Mouse (Mus musculus) cerebellum, postnatal 14 days (tissue): ENCODE data around the gene Fndc3a.
A peak's percentile ranks its signal among the peaks of the same experiment; 100 is the strongest.

Experiments
- DNase-seq, 2 experiments: peaks; one replicate each; pipeline ENCODE4 v3.0.0; 2021; ENCODE audit warnings: mixed read lengths in 2 of 2

The Fndc3a gene

DNA sequence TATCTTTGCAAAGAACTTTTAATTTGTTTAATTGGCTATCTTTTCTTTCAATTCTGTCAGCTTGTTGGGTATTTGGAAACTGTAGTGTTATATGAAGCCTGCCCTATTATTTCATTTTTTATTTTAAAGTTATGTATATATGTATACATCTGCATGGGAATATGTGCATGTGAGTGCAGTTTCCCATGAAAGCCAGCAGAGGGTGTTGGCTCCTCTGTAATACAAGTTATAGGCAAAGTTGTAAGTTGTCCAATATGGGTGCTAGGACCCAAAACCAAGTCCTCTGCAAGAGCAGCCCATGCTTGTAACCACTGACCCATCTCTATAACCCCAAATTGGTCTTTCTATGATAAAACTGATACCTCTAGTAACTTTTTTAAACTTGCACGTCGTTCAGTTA lies 38.8 kb downstream of the Fndc3a start:
- DNase-seq = no peak

DNA sequence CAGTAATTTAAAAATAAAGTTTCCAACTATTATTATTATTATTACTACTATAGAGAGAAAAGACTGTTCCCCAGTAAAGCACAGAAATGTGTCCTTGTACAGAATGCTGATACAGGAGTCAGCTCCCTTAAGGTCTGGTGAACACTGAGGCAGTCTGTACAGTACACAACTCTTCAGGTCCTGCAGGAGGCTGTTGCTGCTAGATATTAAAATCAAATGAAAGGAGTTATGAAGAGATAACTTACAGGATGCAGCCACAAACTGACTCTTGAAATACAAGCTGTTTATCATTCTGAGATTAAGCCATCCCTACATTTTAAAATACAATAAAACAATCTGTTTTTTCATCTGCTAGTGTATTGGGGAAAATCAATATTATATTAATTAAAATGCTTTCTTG lies 60.5 kb downstream of the Fndc3a start:
- DNase-seq = no peak

DNA sequence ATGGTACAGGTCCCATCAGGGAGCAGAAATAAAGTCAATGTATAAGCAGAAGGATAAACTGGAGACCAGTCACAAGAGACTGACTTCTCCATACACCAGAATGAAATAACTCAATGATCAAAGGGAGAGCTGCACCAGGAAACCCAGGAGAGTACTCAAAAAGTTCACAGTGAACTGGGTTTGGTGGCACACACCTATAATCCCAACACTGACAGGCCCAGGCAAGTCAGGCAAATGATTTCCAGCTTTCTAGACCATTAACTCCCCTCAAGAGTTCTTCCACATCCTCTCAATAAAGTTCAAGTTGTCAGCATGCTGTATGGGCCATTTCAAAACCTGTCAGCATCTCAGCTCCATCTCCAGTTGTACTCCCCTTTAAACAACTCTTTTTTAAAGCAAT lies 64.3 kb downstream of the Fndc3a start:
- DNase-seq = no peak

- DNase-seq = no peak
Observed at GRCm38 (mm10) chr14:72644620-72645019, 65.2 kb downstream of the Fndc3a start.

DNA sequence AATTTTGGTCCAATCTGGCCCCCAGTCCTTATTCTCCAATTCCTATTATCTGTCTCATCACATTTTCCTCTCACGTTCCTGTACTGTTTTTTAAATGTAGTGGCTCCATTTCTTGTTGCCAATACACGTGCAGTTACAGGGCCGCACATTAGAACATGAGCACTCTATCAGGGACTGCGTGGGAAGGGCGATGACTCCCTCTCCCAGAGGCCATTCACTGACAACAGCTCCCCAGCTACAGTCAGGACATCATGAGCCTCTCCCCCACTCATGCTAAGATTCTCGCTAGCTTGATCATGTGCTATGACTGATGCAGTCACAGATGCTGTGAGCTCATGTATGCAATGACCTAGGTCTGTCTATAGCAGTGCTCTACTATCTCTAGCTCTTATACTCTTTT lies 71.3 kb downstream of the Fndc3a start:
- no peak for DNase-seq

DNA sequence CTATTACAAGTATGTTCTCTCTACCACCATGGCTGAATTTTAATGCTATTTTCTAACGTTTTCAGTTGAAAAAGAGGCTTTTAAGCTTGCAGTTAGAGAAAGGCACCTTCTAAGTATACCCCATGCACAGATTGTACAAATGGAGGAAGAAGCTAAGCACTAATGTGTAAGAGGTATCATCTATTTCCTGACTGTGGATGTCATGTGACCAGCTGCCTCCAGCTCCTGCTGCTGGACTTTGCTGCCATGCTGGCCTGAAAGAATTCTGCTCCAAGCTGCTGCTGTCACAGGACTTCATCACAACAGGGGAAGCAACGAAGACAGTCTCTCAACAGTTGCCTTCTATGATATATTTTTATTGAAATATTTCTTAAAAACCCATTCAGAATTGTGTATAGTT lies 76.2 kb downstream of the Fndc3a start:
- DNase-seq = no peak

DNA sequence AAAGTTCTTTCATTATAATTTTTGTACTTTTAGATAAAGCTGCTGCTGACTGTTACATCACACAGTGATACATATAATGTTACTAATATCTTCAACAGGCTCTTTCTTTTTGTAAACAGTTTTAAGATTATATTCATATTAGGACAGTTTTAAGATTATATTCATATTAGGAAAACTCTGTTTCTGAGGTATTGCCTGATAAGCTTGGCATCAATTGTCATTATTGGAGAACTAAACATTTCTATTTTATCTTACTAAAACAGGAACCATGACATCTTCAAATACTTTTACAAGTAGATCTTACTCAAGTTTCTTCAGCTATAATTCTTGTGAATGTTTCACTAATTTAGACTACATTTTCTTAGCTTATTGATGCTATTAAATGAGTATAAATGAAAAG lies 84.4 kb downstream of the Fndc3a start:
- no peak for DNase-seq

DNA sequence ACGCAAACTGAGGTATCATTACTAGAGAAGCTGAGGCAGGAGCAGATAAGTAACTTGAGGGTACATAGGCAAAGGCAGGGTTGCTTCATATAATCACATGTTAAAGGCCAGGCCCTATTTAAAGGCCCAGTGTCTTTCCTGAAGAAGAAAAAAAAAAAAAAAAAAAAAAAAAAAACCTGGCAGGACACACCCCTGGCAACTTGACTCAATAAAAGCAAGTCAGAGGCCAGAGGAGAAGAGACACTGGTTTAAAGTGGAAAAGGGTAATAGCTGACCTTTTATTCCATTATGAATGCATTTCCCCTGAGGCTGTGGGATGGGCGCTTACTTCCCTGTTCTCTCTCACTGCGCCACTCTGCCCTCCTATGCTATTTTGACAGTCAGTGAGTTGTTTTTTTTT lies 105.7 kb downstream of the Fndc3a start:
- DNase-seq = no peak

DNA sequence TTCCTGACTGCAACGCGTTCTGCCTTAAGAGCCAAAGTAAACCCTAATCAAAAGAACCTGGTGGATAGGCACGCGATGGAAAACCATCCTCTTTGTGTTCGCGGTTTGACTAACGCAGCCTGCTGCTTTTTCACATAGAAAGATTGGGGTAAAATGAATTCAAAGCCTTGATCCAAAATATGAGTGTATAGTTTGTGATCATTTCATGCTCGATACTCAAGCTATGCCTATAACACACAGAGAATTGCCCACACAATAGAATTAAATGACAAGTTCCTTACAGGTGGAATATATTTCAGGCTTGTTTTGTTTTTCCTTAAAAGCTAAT lies 106.6 kb downstream of the Fndc3a start:
- DNase-seq = no peak

DNA sequence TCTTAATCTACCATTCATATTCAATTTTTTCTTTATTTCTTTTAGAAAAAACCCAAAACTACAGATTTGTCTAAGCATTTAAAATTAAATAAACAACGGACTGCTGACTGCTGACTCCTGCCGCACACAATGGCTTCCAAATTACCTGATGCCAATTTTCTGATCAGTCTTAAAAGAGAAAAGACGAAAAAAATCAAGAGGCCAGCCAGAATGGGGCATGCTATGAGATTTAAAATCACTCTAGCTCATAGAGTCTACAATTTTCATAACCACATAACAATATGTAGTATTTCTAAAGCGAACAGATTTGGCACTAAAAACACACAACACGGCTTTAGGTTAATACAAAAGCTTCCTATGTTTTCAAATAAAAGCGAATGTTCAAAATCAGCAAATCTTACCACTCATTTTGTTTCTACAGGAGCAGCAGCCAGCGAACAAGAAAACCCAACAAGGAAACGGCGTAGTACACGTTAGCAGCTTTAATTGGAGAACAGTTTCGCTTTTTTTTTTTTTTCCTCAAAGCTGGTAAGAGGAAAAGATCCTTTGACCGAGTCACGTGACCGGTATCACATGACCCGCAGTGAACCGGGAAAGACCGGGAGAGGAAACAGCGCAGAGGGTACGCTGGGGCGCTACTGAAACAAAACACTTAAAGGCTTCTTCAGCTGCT lies 107.1 kb downstream of the Fndc3a start:
- DNase-seq = peak; percentile 92 to 94

GRCm38 (mm10) chr14:72601381-72602305 lies 108.2 kb downstream of the Fndc3a start:
- DNase-seq = no peak

DNA sequence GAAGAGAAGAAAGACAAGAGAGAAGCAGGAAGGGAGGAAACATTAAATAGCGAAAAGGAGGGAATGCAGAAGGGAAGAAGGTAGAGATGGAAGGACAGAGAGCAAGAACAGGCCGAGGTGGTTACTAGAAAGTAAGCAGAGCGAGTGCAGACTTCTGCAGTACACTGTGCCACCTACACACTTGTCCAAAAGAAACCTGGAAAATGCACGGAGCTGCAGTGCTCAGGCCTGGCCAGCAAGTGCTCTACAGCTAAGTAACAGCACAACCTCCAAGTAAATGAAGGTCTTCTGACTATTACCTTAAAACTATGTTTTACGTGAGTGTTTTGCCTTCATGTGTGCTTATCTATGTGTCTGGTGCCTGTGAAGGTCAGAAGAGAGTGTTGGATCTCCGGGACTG lies 109.4 kb downstream of the Fndc3a start:
- no peak for DNase-seq

DNA sequence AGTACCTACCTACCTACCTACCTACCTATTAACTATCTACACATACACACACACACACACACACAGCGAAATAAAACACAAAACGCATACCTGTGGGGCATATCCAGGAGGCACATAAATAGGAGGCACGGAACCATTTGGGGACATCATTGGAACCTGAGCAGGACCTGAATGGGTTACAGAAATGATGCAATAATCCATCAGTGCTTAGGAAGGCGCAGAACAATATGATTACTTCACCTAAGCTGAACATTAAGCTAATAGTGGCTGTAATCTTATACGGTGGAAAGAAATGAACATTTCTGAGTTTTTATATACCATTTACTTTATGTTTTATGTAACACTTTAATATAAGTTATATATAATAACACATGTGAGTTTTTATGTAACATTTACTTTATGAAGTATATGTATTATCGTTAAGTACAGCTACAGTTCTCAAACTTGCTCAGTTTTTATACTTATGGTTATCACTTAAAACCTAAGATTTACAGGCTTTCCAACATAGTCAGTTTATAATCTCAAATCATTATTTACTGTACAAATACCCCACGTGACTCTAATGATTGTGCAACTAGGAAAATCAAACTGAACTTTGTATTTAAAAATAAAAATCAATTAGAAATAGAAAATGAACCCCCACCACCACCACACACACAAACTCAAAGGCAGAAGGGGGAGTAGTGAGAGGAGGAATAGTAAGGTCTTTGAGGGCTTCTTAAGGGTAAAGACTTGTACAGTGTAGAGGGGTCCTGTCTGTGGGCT lies 110.6 kb downstream of the Fndc3a start:
- DNase-seq = no peak

DNA sequence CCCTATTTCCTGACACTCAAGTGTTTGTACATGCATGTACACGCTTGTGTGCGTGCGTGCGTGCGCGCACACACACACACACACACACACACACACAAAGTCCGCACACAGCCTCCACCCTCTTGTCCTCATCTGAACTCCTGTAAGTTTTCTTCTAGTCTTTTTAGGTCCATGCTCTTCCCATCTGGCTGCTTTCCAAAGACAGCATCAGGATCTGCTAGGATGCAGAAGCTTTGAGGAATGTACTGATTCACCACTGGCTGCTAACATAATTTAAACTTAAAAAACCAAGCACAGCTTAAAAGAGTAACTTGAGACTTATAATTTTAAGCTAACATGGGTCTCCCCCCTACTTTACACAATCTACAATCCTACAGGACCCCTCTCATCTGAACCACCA lies 115.6 kb downstream of the Fndc3a start:
- DNase-seq = no peak

DNA sequence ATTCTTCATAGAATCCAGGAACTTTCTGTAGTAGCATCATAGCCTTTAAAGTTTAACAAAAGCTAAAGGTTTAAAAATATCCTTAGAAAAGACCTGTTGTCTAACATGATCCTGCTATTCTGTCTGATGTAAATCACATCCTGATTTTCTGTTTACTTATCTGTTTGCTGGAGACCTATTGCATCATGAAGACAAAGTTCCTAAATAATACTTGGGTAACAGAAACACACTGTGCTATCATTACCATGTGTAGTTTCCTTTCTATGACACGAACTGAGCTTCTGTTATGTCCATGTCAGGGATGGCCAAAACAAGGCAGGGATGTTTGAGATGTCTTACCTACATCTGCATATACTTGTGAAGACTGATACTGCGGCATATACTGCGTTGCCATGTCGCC lies 120.4 kb downstream of the Fndc3a start:
- DNase-seq = no peak

- DNase-seq = no peak
Observed at GRCm38 (mm10) chr14:72582979-72583378, 126.8 kb downstream of the Fndc3a start.

DNA sequence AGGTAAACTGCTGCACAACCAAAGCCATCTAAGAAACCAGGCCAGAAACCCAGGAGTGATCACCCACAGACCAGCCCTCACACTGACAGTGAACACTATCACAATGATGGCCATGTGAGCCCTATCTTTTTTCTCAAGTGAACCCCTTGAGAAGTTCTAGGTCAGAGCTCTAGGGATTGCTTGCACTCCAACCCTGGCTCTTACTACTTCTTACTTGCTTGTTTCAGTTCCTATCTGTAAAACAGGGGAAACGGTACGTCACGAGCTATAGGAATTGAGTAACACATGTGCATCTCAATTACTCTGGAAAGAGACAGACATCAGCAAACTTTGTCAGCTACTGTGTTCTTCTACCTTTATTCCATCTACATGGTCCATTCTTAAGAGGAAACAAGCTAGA lies 128.8 kb downstream of the Fndc3a start:
- DNase-seq = no peak

DNA sequence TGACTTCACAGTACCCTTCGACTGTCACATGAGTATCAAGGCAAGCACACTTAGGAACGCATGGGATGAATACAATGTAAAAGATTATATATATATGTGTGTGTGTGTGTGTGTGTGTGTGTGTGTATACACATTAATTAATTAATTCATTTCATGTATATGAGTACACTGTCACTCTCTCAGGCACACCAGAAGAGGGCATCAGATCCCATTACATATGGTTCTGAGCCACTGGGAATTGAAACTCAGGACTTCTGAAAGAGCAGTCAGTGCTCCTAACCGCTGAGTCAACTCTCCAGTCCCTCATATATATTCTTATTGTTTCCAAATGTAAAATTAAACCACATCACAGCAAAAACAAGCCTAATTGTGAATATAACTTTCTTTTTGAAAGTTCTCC lies 133.5 kb downstream of the Fndc3a start:
- DNase-seq = no peak

GRCm38 (mm10) chr14:72563941-72564340 lies 145.9 kb downstream of the Fndc3a start:
- DNase-seq = no peak

- DNase-seq = no peak
Observed at GRCm38 (mm10) chr14:72558795-72559194, 151.0 kb downstream of the Fndc3a start.

DNA sequence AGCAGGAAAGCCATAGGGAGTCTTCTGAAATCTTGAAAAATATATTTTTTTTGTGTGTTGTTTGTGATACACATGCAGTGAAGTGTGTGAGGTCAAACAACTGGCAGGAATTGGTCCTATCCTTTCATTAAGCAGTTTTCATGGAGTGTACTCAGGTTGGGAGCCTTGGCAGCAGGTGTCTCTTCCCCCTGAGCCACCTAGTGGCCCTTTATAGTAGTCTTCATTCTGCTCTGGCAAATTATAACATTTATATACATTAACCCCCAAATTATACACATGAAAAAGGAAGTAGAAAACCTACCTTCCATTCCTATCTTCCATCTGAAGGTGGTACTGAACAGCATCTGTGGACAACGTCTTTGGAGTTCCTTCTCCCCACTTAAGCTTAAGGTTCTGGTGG lies 154.0 kb downstream of the Fndc3a start:
- DNase-seq = no peak

DNA sequence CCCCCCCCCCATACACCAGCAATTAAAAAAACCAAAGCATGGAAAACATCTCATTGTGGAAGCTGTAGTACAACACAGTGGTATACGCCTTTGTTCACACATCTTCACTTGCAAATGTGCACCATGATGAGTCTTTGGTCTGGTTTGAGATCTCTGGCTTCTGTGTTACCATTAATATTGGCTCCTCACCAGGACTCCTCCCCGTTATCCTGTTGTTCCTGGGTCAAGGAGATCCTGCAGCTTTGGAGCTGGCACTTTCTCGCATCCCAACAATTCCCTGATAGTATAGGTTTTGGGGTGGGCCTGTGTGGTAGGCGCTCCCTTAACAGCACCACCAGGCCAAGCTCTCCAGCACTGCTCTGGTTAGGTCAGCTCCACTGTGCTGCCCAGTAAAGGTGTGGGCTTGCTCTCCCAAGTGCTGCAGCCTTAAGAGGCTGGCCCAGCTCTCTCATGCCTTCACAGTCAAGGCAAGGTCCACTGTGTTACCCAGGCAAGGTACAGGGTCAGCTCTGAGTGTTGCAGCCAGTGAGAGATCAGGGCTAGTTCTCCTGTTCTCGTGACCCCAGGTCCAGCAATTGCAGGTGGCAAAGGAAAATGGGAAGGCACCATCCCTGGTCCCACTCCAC lies 173.3 kb downstream of the Fndc3a start:
- no peak for DNase-seq

GRCm38 (mm10) chr14:72533862-72534261 lies 175.9 kb downstream of the Fndc3a start:
- no peak for DNase-seq
